Mouse (Mus musculus) embryonic stem cell, embryonic (primary cell): Measurements from ENCODE around the gene Snx32.

Experiments
- CTCF ChIA-PET, 4 experiments: fragments of 300-600 bp in 2 of 4; fragments of 350-600 bp in 2 of 4; sonication (Branson Sonifier 250); formaldehyde crosslinking; loops; one replicate each; lab custom pipeline; 2022; ENCODE audit warnings: inconsistent platforms in 2 of 4; lab: Charles Lee
- POLR2A ChIA-PET, 4 experiments: fragments of 300-600 bp in 2 of 4; fragments of 350-600 bp in 2 of 4; sonication (Branson Sonifier 250); formaldehyde crosslinking; loops; one replicate each; lab custom pipeline; 2022; ENCODE audit warnings: antibody characterized with exemption in 4 of 4, inconsistent platforms in 1 of 4; lab: Charles Lee

The Snx32 gene

GRCm38 (mm10) chr19:5492641-5493040, 17.7 kb downstream of the Snx32 start:
- CTCF ChIA-PET, result interaction anchor here in 2 of 4 experiments (0.6 to 2.0 kb wide), 3 partner anchors 11 to 349 kb away, joined by 4 to 6 read pairs (median 5); partner anchors contain the start of gene 1700020D05Rik (in 1 of the 2)
- POLR2A ChIA-PET, result interaction anchor here in 3 of 4 experiments (0.5 to 21.3 kb wide), 27 partner anchors 11 to 500 kb away, joined by 3 to 735 read pairs (median 3); partner anchors contain the start of genes Snx32 (in 3 of the 3), Ccdc85b (in 2 of the 3), Fibp (in 2 of the 3) and 1700020D05Rik (in 1 of the 3)

- ChIA-PET POLR2A (interaction anchor here (0.6 to 21.3 kb wide), 112 partner anchors 7 to 1832 kb away, joined by 3 to 735 read pairs (median 4); partner anchors contain the start of genes Snx32 (in 4 of the 4), AI837181 (in 3 of the 4), Ap5b1 (in 3 of the 4) and Banf1 (in 3 of the 4)), CTCF (interaction anchor here (0.5 to 4.5 kb wide), 10 partner anchors 10 to 1673 kb away, joined by 3 to 43 read pairs (median 4); partner anchors contain the start of gene Snx32 (in 1 of the 4))
Observed at GRCm38 (mm10) chr19:5490898-5491708, 19.2 kb downstream of the Snx32 start.

- ChIA-PET CTCF (interaction anchor here (0.6 to 4.7 kb wide), 12 partner anchors 20 to 403 kb away, joined by 3 to 118 read pairs (median 6); partner anchors contain the start of genes Ccdc85b (in 1 of the 4), Ctsw (in 1 of the 4), Eif1ad (in 1 of the 4) and Fibp (in 1 of the 4)), POLR2A (interaction anchor here (0.6 to 21.3 kb wide), 165 partner anchors 8 to 873 kb away, joined by 3 to 735 read pairs (median 5); partner anchors contain the start of genes Snx32 (in 4 of the 4), AI837181 (in 3 of the 4), Ap5b1 (in 3 of the 4) and Banf1 (in 3 of the 4))
Observed at GRCm38 (mm10) chr19:5490313-5490897, 19.9 kb downstream of the Snx32 start, which contains the start of gene Cfl1. TSS of gene Cfl1 (plus strand) at chr19:5490455.

DNA sequence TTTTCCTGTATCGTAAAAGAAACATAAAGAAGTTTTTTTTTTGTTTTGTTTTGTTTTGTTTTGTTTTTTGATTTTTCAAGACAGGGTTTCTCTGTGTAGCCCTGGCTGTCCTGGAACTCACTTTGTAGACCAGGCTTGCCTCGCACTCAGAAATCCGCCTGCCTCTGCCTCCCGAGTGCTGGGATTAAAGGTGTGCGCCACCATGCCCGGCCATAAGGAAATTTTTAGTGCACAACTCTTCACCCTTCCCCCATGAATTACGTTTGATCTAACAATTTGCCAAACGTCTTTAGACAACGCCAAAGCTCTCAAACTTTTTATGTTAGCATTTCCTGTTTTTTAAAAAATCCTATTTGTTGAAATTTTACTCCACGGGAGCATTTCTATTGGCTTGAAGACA, 20.6 kb downstream of the Snx32 start:
- POLR2A ChIA-PET, result interaction anchor here (0.5 to 21.3 kb wide), 184 partner anchors 9 to 874 kb away, joined by 3 to 735 read pairs (median 5); partner anchors contain the start of genes Snx32 (in 4 of the 4), AI837181 (in 3 of the 4), Ap5b1 (in 3 of the 4) and Banf1 (in 3 of the 4)
- CTCF ChIA-PET, result interaction anchor here (0.7 to 4.7 kb wide), 19 partner anchors 10 to 410 kb away, joined by 3 to 118 read pairs (median 6); partner anchors contain the start of genes Ap5b1 (in 2 of the 4), Snx32 (in 2 of the 4), Ccdc85b (in 1 of the 4) and Ctsw (in 1 of the 4)

DNA sequence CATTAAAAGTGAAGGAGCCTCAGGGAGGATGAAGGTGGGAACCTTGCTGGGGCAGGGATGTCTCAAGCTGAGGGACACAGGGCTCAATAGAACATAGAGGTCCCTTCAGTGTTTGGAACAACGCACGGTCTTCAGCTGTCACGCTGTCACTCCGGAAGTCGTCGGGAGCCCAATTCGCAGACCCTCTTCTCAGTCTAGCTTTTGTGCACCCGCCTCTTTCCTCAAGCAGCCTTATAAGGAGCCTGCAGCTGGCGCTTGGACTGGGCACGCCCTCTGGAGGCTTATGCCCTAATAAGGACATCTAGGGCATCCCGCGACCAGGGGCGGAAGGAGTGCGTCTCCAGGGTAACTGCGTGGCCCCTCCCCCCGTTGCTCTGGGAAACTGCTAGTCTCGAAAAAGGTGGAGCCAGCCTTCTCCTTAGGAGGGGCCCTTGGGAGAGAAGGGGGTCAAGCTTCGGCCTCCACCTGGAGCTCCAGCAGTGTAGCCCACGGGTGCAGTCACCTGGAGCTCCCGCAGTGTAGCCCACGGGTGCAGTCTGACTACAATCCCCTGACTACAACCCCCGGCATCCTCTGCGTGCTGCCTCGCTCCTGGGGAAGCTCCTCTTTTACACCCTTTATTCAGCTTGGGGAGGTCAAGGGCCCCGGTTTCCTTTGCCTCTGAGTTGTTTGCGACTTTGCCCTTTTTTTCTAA, 21.3 kb downstream of the Snx32 start:
- ChIA-PET CTCF (interaction anchor here (0.6 to 4.7 kb wide), 37 partner anchors 10 to 1179 kb away, joined by 3 to 118 read pairs (median 7); partner anchors contain the start of genes Ap5b1 (in 3 of the 4), Snx32 (in 3 of the 4), Ctsw (in 2 of the 4) and Fibp (in 2 of the 4)), POLR2A (interaction anchor here (0.5 to 21.3 kb wide), 168 partner anchors 9 to 1660 kb away, joined by 3 to 735 read pairs (median 5); partner anchors contain the start of genes Snx32 (in 4 of the 4), AI837181 (in 3 of the 4), Banf1 (in 3 of the 4) and Ccdc85b (in 3 of the 4))

GRCm38 (mm10) chr19:5487768-5488550, 22.4 kb downstream of the Snx32 start, which contains the start of gene Mus81:
TSS of gene Mus81 (minus strand) at chr19:5488402.
- CTCF ChIA-PET, result interaction anchor here (0.5 to 4.7 kb wide), 93 partner anchors 8 to 1769 kb away, joined by 3 to 118 read pairs (median 4); partner anchors contain the start of genes Ap5b1 (in 3 of the 4), Efemp2 (in 3 of the 4), Fibp (in 3 of the 4) and Snx32 (in 3 of the 4)
- POLR2A ChIA-PET, result interaction anchor here (0.5 to 21.3 kb wide), 165 partner anchors 8 to 790 kb away, joined by 3 to 735 read pairs (median 5); partner anchors contain the start of genes Ccdc85b (in 4 of the 4), Ctsw (in 4 of the 4), Efemp2 (in 4 of the 4) and Fibp (in 4 of the 4)

GRCm38 (mm10) chr19:5486771-5487170, 23.6 kb downstream of the Snx32 start:
- ChIA-PET CTCF (interaction anchor here (0.6 to 4.7 kb wide), 31 partner anchors 9 to 529 kb away, joined by 3 to 118 read pairs (median 8); partner anchors contain the start of genes Efemp2 (in 3 of the 4), Fibp (in 3 of the 4), Ctsw (in 2 of the 4) and AI837181 (in 1 of the 4)), POLR2A (interaction anchor here (0.7 to 21.3 kb wide), 45 partner anchors 7 to 599 kb away, joined by 3 to 735 read pairs (median 21); partner anchors contain the start of genes Ccdc85b (in 3 of the 4), Efemp2 (in 3 of the 4), Fibp (in 3 of the 4) and AI837181 (in 2 of the 4))

DNA sequence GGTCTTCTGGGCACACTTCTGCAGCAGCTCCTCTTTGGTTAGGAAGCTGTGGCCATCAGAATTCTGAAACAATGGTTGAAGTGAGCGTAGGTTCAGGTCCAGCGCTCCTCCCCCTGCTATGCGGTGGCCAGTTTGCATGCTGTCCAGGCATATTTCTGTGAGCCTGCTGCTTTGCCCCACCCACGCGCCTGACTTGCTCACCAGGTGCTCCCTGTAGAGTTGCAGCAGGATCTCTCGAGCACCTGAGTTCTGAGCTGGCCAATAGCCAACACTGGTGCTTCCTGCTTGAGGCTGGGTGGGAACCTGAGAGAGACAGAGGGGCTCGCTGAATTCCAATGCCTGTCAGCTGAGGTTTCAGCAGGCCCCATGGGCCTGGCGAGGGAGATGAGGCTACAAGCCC, 24.1 kb downstream of the Snx32 start:
- POLR2A ChIA-PET, result interaction anchor here in 3 of 4 experiments (0.8 to 21.3 kb wide), 19 partner anchors 10 to 599 kb away, joined by 3 to 735 read pairs (median 28); partner anchors contain the start of genes Efemp2 (in 3 of the 3), AI837181 (in 2 of the 3), Ccdc85b (in 2 of the 3) and Ctsw (in 2 of the 3)
- CTCF ChIA-PET, result interaction anchor here in 2 of 4 experiments (0.7 to 4.7 kb wide), 7 partner anchors 10 to 110 kb away, joined by 3 to 118 read pairs (median 8); partner anchors contain the start of genes Ap5b1 (in 1 of the 2), Ctsw (in 1 of the 2) and Fibp (in 1 of the 2)

- POLR2A ChIA-PET, result interaction anchor here in 3 of 4 experiments (0.8 to 21.3 kb wide), 16 partner anchors 9 to 599 kb away, joined by 3 to 735 read pairs (median 21); partner anchors contain the start of genes Ccdc85b (in 3 of the 3), Efemp2 (in 3 of the 3), AI837181 (in 2 of the 3) and Ctsw (in 2 of the 3)
Observed at GRCm38 (mm10) chr19:5485821-5486220, 24.5 kb downstream of the Snx32 start.

DNA sequence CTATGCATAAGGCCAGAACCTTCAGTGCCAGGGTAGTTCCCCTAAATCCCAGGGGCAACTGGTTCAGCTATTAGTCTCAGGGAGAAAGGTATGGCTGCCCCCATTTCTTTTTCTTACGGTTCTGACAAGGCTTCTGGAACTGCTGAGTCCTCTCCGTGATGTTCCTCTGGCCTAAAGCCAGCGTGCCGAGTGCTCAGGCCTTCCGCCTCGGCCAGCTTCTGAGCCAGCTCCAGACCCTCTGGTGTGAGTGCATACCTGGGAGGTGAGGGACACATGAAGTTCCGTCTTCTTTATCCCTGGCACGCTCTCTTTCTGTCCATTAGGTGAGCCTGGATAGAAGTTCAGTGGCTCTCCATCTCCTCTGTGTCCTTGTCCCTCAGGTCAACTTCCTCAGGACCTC, 25.0 kb downstream of the Snx32 start:
- POLR2A ChIA-PET, result interaction anchor here in 3 of 4 experiments (1.0 to 21.3 kb wide), 11 partner anchors 9 to 356 kb away, joined by 3 to 735 read pairs (median 5); partner anchors contain the start of genes Ccdc85b (in 3 of the 3), Ctsw (in 2 of the 3), Fibp (in 2 of the 3) and AI837181 (in 1 of the 3)
- CTCF ChIA-PET, result interaction anchor here in 1 of 4 experiments (2.7 kb wide), 1 partner anchor 11 kb away, joined by 8 read pairs; no protein-coding TSS in a partner anchor

More at GRCm38 (mm10) chr19:5485821-5486220, 24.5 kb downstream of the Snx32 start:
- CTCF ChIA-PET, result interaction anchor here in 1 of 4 experiments (2.7 to 4.7 kb wide), 3 partner anchors 10 to 82 kb away, joined by 8 to 118 read pairs (median 16); partner anchors contain the start of genes Ap5b1, Ctsw and Fibp

- CTCF ChIA-PET, result interaction anchor here in 1 of 4 experiments (1.0 kb wide), 1 partner anchor 21 kb away, joined by 6 read pairs; no protein-coding TSS in a partner anchor
- POLR2A ChIA-PET, result interaction anchor here in 3 of 4 experiments (1.0 to 21.3 kb wide), 10 partner anchors 9 to 357 kb away, joined by 4 to 735 read pairs (median 5); partner anchors contain the start of genes Ccdc85b (in 3 of the 3), Ctsw (in 2 of the 3), Efemp2 (in 2 of the 3) and Fibp (in 2 of the 3)
Observed at GRCm38 (mm10) chr19:5484496-5484895, 25.8 kb downstream of the Snx32 start.

- POLR2A ChIA-PET, result interaction anchor here in 3 of 4 experiments (0.6 to 21.3 kb wide), 9 partner anchors 10 to 667 kb away, joined by 3 to 735 read pairs (median 4); partner anchors contain the start of genes Ccdc85b (in 2 of the 3), Ctsw (in 2 of the 3), Efemp2 (in 2 of the 3) and Fibp (in 2 of the 3)
- CTCF ChIA-PET, result interaction anchor here in 1 of 4 experiments (1.0 to 1.3 kb wide), 2 partner anchors 20 kb away, joined by 5 to 6 read pairs; no protein-coding TSS in a partner anchor
Observed at GRCm38 (mm10) chr19:5483386-5484359, 26.7 kb downstream of the Snx32 start.

- POLR2A ChIA-PET, result interaction anchor here in 3 of 4 experiments (0.7 to 28.9 kb wide), 8 partner anchors 5 to 604 kb away, joined by 3 to 735 read pairs (median 30); partner anchors contain the start of genes Ccdc85b (in 2 of the 3), Cfl1 (in 2 of the 3), Ctsw (in 2 of the 3) and Fibp (in 2 of the 3)
- CTCF ChIA-PET, result interaction anchor here in 1 of 4 experiments (1.6 kb wide), 1 partner anchor 17 kb away, joined by 4 read pairs; no protein-coding TSS in a partner anchor
Observed at GRCm38 (mm10) chr19:5481398-5481797, 28.9 kb downstream of the Snx32 start.
